Mouse (Mus musculus) MEL (cell line): Measurements from ENCODE around the gene Kctd14. TPM values are rescaled to one million over a fixed set of nuclear protein-coding genes. Genes with fewer than 3 reads are reported as not detected.

Experiments used
- DNase-seq: peaks from one replicate; pipeline ENCODE4 v3.0.0; 2011; ENCODE audit warnings: low read depth, low spot score
- H3K27ac ChIP-seq: 2 replicates; pipeline ENCODE4 v1.5.1; 2012; ENCODE audit warnings: low read depth, mild to moderate bottlenecking, control low read depth, low read length, moderate library complexity; ENCODE audit not compliant: control insufficient read depth
- H3K27me3 ChIP-seq, 2 experiments: fragments of 150-350 bp in 1 of 2; sonication (generic) in 1 of 2; 2 replicates each; pipeline ENCODE4 v1.6.1; 2012; ENCODE audit warnings: low read length in 2 of 2, mild to moderate bottlenecking in 2 of 2, improper control_type of control experiment in 1 of 2, moderate library complexity in 1 of 2; ENCODE audit not compliant: insufficient read depth in 2 of 2, control insufficient read depth in 1 of 2
- H3K36me3 ChIP-seq, 2 experiments: 2 replicates each; pipeline ENCODE4 v1.6.1; 2012 to 2014; ENCODE audit warnings: low read length in 2 of 2, improper control_type of control experiment in 1 of 2, inconsistent platforms in 1 of 2, mild to moderate bottlenecking in 1 of 2; ENCODE audit not compliant: insufficient read depth in 2 of 2, control insufficient read depth in 1 of 2
- H3K4me1 ChIP-seq, 2 experiments: fragments of 150-350 bp in 1 of 2; sonication (generic) in 1 of 2; 2 replicates each; pipeline ENCODE4 v1.6.1; 2012; ENCODE audit warnings: low read length in 2 of 2, improper control_type of control experiment in 1 of 2, mild to moderate bottlenecking in 1 of 2; ENCODE audit not compliant: insufficient read depth in 2 of 2, control insufficient read depth in 1 of 2
- H3K4me3 ChIP-seq, 2 experiments: fragments of 150-350 bp in 1 of 2; sonication (generic) in 1 of 2; 2 replicates each; pipeline ENCODE4 v1.5.1; 2012; ENCODE audit warnings: low read depth in 2 of 2, low read length in 2 of 2, mild to moderate bottlenecking in 2 of 2, moderate library complexity in 2 of 2, control low read depth in 1 of 2, improper control_type of control experiment in 1 of 2; ENCODE audit not compliant: control insufficient read depth in 1 of 2, insufficient read depth in 1 of 2
- H3K79me2 ChIP-seq: 2 replicates; pipeline ENCODE4 v1.6.1; 2012; ENCODE audit warnings: mild to moderate bottlenecking, low read length, moderate library complexity; ENCODE audit not compliant: control insufficient read depth, poor library complexity, insufficient read depth
- H3K9ac ChIP-seq: 2 replicates; pipeline ENCODE4 v1.6.1; 2012; ENCODE audit warnings: low read depth, mild to moderate bottlenecking, control low read depth, low read length, moderate library complexity; ENCODE audit not compliant: control insufficient read depth, poor library complexity, severe bottlenecking
- H3K9me3 ChIP-seq: fragments of 150-350 bp; sonication (generic); replicated peaks from 2 replicates; pipeline ENCODE4 v1.6.1; 2012; ENCODE audit warnings: mild to moderate bottlenecking, low read length, improper control_type of control experiment, moderate library complexity; ENCODE audit not compliant: insufficient read depth
- BHLHE40 ChIP-seq: IDR thresholded peaks from 2 replicates; pipeline ENCODE4 v1.6.1; 2012; ENCODE audit warnings: low read depth, mild to moderate bottlenecking, inconsistent platforms, low read length, improper control_type of control experiment, borderline replicate concordance
- CHD1 ChIP-seq: IDR thresholded peaks from 2 replicates; pipeline ENCODE4 v1.6.1; 2012; ENCODE audit warnings: low read depth, mild to moderate bottlenecking, inconsistent platforms, low read length, improper control_type of control experiment
- CHD2 ChIP-seq: IDR thresholded peaks from 2 replicates; pipeline ENCODE4 v1.6.1; 2011; ENCODE audit warnings: low read length, improper control_type of control experiment
- CTCF ChIP-seq, 3 experiments: IDR thresholded peaks in 2 of 3; conservative IDR thresholded peaks in 1 of 3; 2 replicates each; pipeline ENCODE4 v1.5.1; 2011 to 2012; ENCODE audit warnings: low read length in 3 of 3, low read depth in 2 of 3, mild to moderate bottlenecking in 2 of 3, improper control_type of control experiment in 1 of 3, inconsistent platforms in 1 of 3, mixed read lengths in 1 of 3, moderate library complexity in 1 of 3; ENCODE audit not compliant: control insufficient read depth in 1 of 3, insufficient read depth in 1 of 3, poor library complexity in 1 of 3, severe bottlenecking in 1 of 3
- ELF1 ChIP-seq: IDR thresholded peaks from 2 replicates; pipeline ENCODE4 v1.6.1; 2014; ENCODE audit warnings: low read depth, mild to moderate bottlenecking, inconsistent platforms, low read length, improper control_type of control experiment, moderate library complexity
- EP300 ChIP-seq, 2 experiments: IDR thresholded peaks; 2 replicates each; pipeline ENCODE4 v1.6.1; 2011; ENCODE audit warnings: improper control_type of control experiment in 2 of 2, low read length in 2 of 2, low read depth in 1 of 2, mild to moderate bottlenecking in 1 of 2
- ETS1 ChIP-seq: IDR thresholded peaks from 2 replicates; pipeline ENCODE4 v1.6.1; 2012; ENCODE audit warnings: low read depth, mild to moderate bottlenecking, inconsistent platforms, low read length, improper control_type of control experiment, moderate library complexity
- GATA1 ChIP-seq: IDR thresholded peaks from 2 replicates; pipeline ENCODE4 v1.6.1; 2011; ENCODE audit warnings: low read depth, low read length, improper control_type of control experiment
- HCFC1 ChIP-seq: IDR thresholded peaks from 2 replicates; pipeline ENCODE4 v1.6.1; 2012; ENCODE audit warnings: low read depth, mild to moderate bottlenecking, inconsistent platforms, low read length, improper control_type of control experiment, moderate library complexity
- KAT2A ChIP-seq: conservative IDR thresholded peaks from 2 replicates; pipeline ENCODE4 v1.6.1; 2012; ENCODE audit warnings: low read depth, low read length, improper control_type of control experiment, inconsistent platforms
- MAX ChIP-seq: IDR thresholded peaks from 2 replicates; pipeline ENCODE4 v1.6.1; 2011; ENCODE audit warnings: low read length, improper control_type of control experiment
- MAZ ChIP-seq: IDR thresholded peaks from 2 replicates; pipeline ENCODE4 v1.6.1; 2012; ENCODE audit warnings: low read depth, mild to moderate bottlenecking, inconsistent platforms, low read length, improper control_type of control experiment
- MXI1 ChIP-seq: IDR thresholded peaks from 2 replicates; pipeline ENCODE4 v1.6.1; 2011; ENCODE audit warnings: mild to moderate bottlenecking, low read depth, low read length, improper control_type of control experiment
- MYB ChIP-seq: IDR thresholded peaks from 2 replicates; pipeline ENCODE4 v1.6.1; 2011; ENCODE audit warnings: mild to moderate bottlenecking, low read depth, low read length, improper control_type of control experiment
- POLR2AphosphoS5 ChIP-seq: IDR thresholded peaks from 2 replicates; pipeline ENCODE4 v1.6.1; 2012; ENCODE audit warnings: low read depth, borderline replicate concordance, mild to moderate bottlenecking, inconsistent platforms, low read length, moderate library complexity, mixed read lengths
- SIN3A ChIP-seq: IDR thresholded peaks from 2 replicates; pipeline ENCODE4 v1.6.1; 2012; ENCODE audit warnings: low read length, improper control_type of control experiment, inconsistent platforms
- SMC3 ChIP-seq: IDR thresholded peaks from 2 replicates; pipeline ENCODE4 v1.6.1; 2011; ENCODE audit warnings: low read depth, low read length, improper control_type of control experiment
- UBTF ChIP-seq: IDR thresholded peaks from 2 replicates; pipeline ENCODE4 v1.6.1; 2012; ENCODE audit warnings: low read depth, mild to moderate bottlenecking, inconsistent platforms, low read length, improper control_type of control experiment, moderate library complexity, borderline replicate concordance; ENCODE audit not compliant: insufficient read depth
- USF1 ChIP-seq: IDR thresholded peaks from 2 replicates; pipeline ENCODE4 v1.6.1; 2014; ENCODE audit warnings: low read depth, mild to moderate bottlenecking, inconsistent platforms, low read length, improper control_type of control experiment, moderate library complexity
- USF2 ChIP-seq, 2 experiments: IDR thresholded peaks; 2 replicates each; pipeline ENCODE4 v1.6.1; 2011 to 2012; ENCODE audit warnings: improper control_type of control experiment in 2 of 2, low read length in 2 of 2, borderline replicate concordance in 1 of 2, inconsistent platforms in 1 of 2, low read depth in 1 of 2, mild to moderate bottlenecking in 1 of 2; ENCODE audit not compliant: insufficient read depth in 1 of 2
- ZKSCAN1 ChIP-seq: IDR thresholded peaks from 2 replicates; pipeline ENCODE4 v1.6.1; 2012; ENCODE audit warnings: low read depth, mild to moderate bottlenecking, inconsistent platforms, low read length, improper control_type of control experiment, moderate library complexity
- ZMIZ1 ChIP-seq: IDR thresholded peaks from 2 replicates; pipeline ENCODE4 v1.6.1; 2012; ENCODE audit warnings: low read depth, mild to moderate bottlenecking, inconsistent platforms, low read length, improper control_type of control experiment, moderate library complexity
- ZNF384 ChIP-seq: IDR thresholded peaks from 2 replicates; pipeline ENCODE4 v1.6.1; 2012; ENCODE audit warnings: low read depth, mild to moderate bottlenecking, inconsistent platforms, low read length, improper control_type of control experiment
- polyA plus RNA-seq, 2 experiments: library from polyadenylated mRNA; stranded (reverse) in 1 of 2; unstranded in 1 of 2; fragments of >175 nt in 1 of 2; fragments of >200 nt in 1 of 2; gene quantifications; 2 replicates each; pipeline versions ENCODE4 v1.2.1 to v1.2.4; 2012; ENCODE audit warnings: low replicate concordance in 2 of 2, low read depth in 1 of 2; ENCODE audit not compliant: insufficient read length in 2 of 2, insufficient read depth in 1 of 2, missing spikeins in 1 of 2
- total RNA-seq: library from RNA; depleted of rRNA; stranded (reverse); fragments of 300-350 nt; gene quantifications from 2 replicates; pipeline ENCODE4 v1.2.3, GENCODE M21; 2012

The Kctd14 gene
- total and polyA plus RNA-seq, 3 experiments, result 0.58 to 0.77 TPM; not detected in 1

DNA sequence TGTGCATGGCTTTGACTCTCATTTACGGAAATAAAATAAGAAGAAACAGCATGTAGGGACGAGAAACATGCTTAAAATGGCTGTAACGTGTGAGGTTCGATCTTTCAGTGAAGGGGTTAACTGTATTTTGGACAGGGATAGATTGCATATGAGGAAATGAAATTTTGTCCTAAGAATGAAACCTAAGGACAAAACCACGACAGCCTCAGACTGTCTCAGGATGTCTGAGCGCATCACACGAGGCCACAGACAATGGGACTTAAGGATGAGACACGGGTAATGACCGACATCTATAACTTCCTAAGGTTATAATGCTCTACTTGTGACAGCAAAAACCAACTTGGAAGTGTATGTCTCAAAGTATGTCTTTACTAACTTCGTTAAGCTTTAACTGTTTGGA, 16.6 kb upstream of the Kctd14 start:
- Histone ChIP-seq H3K9me3 (no peaks in the 10 kb centered on the region), H3K79me2 (no peaks in the 10 kb centered on the region), H3K27me3 (no peaks in the 10 kb centered on the region; a peak in 2 of 4 replicates), H3K36me3 (no peaks in the 10 kb centered on the region), H3K4me1 (no peaks in the 10 kb centered on the region; a peak in 2 of 4 replicates), H3K4me3 (no peak overlapping the region), H3K27ac (no peak overlapping the region), H3K9ac (no peak overlapping the region)
- no peak for DNase-seq
- TF ChIP-seq MAZ, result no peak
- TF ChIP-seq MAX, result no peak
- no peak for TF ChIP-seq CTCF (IDR thresholded peaks at IDR 0.05 in 2 of 3, conservative IDR thresholded peaks at IDR 0.05 in 1 of 3; ENCODE audit: control insufficient read depth in 1 of 3, insufficient read depth in 1 of 3, low read depth in 2 of 3, low read length in 3 of 3, poor library complexity in 1 of 3, severe bottlenecking in 1 of 3)
- no peak for TF ChIP-seq USF1
- no peak for TF ChIP-seq SIN3A
- TF ChIP-seq SMC3, result no peak
- no peak for TF ChIP-seq ZNF384
- no peak for TF ChIP-seq POLR2AphosphoS5
- TF ChIP-seq CHD1, result no peak
- no peak for TF ChIP-seq ZMIZ1
- no peak for TF ChIP-seq UBTF
- TF ChIP-seq USF2 (IDR thresholded peaks at IDR 0.05; ENCODE audit: borderline replicate concordance in 1 of 2, insufficient read depth in 1 of 2, low read depth in 1 of 2, low read length in 2 of 2), result no peak
- TF ChIP-seq ZKSCAN1, result no peak

DNA sequence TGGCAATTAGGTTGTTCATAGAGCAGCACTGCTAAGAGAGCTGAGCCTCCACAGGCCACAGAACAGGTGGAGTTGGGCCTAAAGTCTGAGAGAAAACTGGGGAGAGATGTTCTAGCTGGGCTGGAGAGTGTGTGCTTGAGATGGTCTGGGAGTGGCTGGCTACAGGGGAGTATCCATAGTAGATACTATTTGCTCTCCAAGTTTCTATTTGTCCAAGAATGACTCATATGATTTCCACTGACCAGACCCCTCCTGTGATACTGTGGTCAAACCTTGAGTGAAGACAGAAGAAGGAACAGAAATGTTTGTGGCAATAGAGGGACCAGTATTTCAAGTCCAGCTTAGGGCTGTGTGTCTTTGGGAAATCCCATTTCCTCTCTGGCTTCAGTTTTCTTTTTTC, 12.1 kb upstream of the Kctd14 start:
- TF ChIP-seq ETS1 (no peak), MAX (no peak), SIN3A (no peak), SMC3 (no peak), MXI1 (no peak), POLR2AphosphoS5 (no peak), MYB (no peak), HCFC1 (no peak), EP300 (IDR thresholded peaks at IDR 0.05; ENCODE audit: low read depth in 1 of 2, low read length in 2 of 2) (no peak), KAT2A (no peak), CHD2 (no peak), ELF1 (no peak), BHLHE40 (no peak), CTCF (IDR thresholded peaks at IDR 0.05 in 2 of 3, conservative IDR thresholded peaks at IDR 0.05 in 1 of 3; ENCODE audit: control insufficient read depth in 1 of 3, insufficient read depth in 1 of 3, low read depth in 2 of 3, low read length in 3 of 3, poor library complexity in 1 of 3, severe bottlenecking in 1 of 3) (no peak), GATA1 (no peak), UBTF (no peak), CHD1 (no peak), ZNF384 (no peak)
- Histone ChIP-seq H3K4me3 (no peak overlapping the region), H3K4me1 (no peaks in the 10 kb centered on the region; a peak in 2 of 4 replicates), H3K27me3 (no peaks in the 10 kb centered on the region; a peak in 2 of 4 replicates), H3K36me3 (no peaks in the 10 kb centered on the region), H3K27ac (no peak overlapping the region), H3K79me2 (no peaks in the 10 kb centered on the region), H3K9ac (no peak overlapping the region), H3K9me3 (no peaks in the 10 kb centered on the region)
- DNase-seq, result no peak
